Mouse (Mus musculus): ENCODE data around the gene Slfn1. TPM values are rescaled to one million over a fixed set of nuclear protein-coding genes. Genes with fewer than 3 reads are reported as not detected.
"Not testable (repeated sequence)": the region's sequence is repeated elsewhere in the genome, so short reads cannot be mapped to it uniquely, and the experiment has no call there.

Gene Slfn1
- polyA plus RNA-seq, 1 experiment from 2014 or later, result 0.61 TPM

DNA sequence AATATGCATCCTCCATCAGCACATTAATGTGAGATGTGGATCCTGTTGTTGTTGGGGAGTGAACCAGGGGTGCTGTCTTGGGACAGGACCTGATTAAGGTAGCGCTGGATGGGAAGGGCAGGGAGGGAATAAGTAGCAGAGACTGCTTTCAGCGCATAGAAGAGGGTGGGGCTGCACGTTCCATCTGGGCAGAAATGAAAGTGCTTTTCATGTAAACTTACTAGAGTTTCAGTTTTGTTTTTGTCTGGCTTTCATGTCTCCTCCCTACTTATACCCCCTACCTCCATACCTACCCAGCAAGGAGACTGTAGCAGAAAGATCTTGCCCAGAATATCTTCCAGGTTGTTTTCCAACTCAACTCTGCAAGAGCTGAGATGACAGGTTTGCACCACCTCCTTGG is 1.4 kb downstream of the Slfn1 start:
- Histone ChIP-seq H3K4me3 (replicated peaks) (no peak overlapping the region), H3K4me2 (replicated peaks) (no peak overlapping the region), H3K9ac (no peak overlapping the region), H3K36me3 (no peaks in the 10 kb centered on the region), H3K27me3 (no peaks in the 10 kb centered on the region), H3K27ac (replicated peaks) (no peak overlapping the region), H3K4me1 (no peaks in the 10 kb centered on the region), H3K9me3 (replicated peaks) (no peaks in the 10 kb centered on the region)
- ATAC-seq (ENCODE audit: insufficient number of reproducible peaks, low FRiP score, low TSS enrichment, low read depth), result no peak
- 45% methylated on average over 3 of the region's 3 CpGs for WGBS

DNA sequence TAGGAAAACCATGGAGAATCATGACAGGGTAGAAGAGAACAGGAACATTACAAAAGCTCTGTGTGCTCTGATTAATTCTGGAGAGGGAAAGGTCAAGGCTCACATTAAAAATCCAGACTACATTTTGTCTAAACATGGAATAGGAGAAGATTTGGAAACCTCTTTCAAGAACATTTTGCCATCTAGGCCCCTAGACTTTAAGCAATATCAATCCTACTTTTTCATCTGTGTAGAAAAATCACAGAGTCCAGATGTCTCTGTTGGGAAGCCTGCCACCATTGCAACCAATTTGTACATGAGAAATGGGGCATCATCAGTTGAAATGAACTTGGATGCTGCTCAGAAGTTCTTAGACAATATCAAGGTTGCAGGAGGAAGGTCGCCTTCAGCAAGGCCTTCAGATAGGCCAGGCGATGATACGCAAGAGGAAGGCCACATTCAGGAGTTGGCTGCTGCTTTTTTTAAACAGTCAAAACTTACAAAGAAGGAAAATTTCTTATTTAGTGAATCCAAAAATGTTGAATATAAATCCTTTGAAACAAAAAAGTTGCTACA is 4.6 kb downstream of the Slfn1 start:
- WGBS, result 90% methylated on average over 3 of the region's 3 CpGs
- H3K9ac ChIP-seq, result no peak overlapping the region

DNA sequence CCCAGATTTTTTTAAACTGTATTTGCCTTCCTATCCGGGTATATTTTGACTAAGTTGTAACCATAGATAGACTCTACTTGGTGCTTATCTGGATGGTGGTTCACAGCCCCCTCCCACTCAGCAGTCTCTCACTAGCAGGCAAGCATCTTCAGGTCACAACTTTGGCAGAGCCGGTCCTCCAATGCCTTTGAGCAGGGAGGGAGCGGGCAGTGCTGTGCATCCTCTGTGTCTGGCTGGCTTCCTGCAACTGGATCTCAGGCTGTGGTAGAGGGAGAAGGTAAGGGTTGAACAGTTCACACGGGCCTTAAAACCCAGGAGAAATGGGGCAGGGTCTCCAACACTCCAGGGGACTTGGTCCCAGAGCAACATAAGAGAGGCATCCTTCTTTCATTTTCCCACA is 6.5 kb downstream of the Slfn1 start:
- H3K4me3 ChIP-seq (replicated peaks), result no peak overlapping the region
- H3K9ac ChIP-seq, result no peak overlapping the region
- no peaks in the 10 kb centered on the region for H3K36me3 ChIP-seq
- H3K27ac ChIP-seq (replicated peaks), result no peak overlapping the region
- no peaks in the 10 kb centered on the region for H3K4me1 ChIP-seq
- 63% methylated on average over 4 of the region's 4 CpGs for WGBS
- H3K4me2 ChIP-seq (replicated peaks), result no peak overlapping the region
- H3K27me3 ChIP-seq, result no peaks in the 10 kb centered on the region
- no peaks in the 10 kb centered on the region for H3K9me3 ChIP-seq (replicated peaks)
- ATAC-seq (ENCODE audit: insufficient number of reproducible peaks, low FRiP score, low TSS enrichment, low read depth), result no peak

More for the DNA sequence above, 4.6 kb downstream of the Slfn1 start:
- Histone ChIP-seq H3K4me3 (replicated peaks) (no peak overlapping the region), H3K27me3 (no peaks in the 10 kb centered on the region), H3K36me3 (no peaks in the 10 kb centered on the region), H3K4me2 (replicated peaks) (no peak overlapping the region), H3K4me1 (no peaks in the 10 kb centered on the region), H3K9me3 (replicated peaks) (no peaks in the 10 kb centered on the region), H3K27ac (replicated peaks) (no peak overlapping the region)
- ATAC-seq (ENCODE audit: insufficient number of reproducible peaks, low FRiP score, low TSS enrichment, low read depth), result no peak

DNA sequence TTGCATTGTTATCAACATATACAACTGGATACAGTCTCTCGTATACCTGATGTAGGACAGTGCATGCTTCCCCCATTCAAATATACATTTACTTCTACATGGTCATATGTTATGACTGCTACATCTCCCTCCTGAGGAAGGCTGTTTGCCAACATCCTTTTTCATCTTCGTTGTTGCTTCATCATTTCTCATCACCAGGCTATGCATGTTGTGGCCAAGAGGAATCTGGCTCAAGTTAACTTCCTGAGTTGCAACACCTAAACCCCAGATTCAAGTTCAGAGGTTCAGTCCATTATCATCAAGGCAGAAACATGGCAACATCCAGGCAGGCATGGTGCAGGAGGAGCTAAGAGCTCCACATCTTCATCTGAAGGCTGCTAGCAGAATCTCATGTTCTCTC is 8.3 kb downstream of the Slfn1 start:
- H3K27ac ChIP-seq (replicated peaks), result no peak overlapping the region
- ATAC-seq (ENCODE audit: insufficient number of reproducible peaks, low FRiP score, low TSS enrichment, low read depth), result no peak
- no peak overlapping the region for H3K9ac ChIP-seq
- no peak overlapping the region for H3K4me3 ChIP-seq (replicated peaks)
- no peaks in the 10 kb centered on the region for H3K27me3 ChIP-seq
- no peaks in the 10 kb centered on the region for H3K9me3 ChIP-seq (replicated peaks)
- H3K36me3 ChIP-seq, result no peaks in the 10 kb centered on the region
- WGBS, result 80% methylated on average over 2 of the region's 2 CpGs
- no peak overlapping the region for H3K4me2 ChIP-seq (replicated peaks)
- H3K4me1 ChIP-seq, result no peaks in the 10 kb centered on the region

DNA sequence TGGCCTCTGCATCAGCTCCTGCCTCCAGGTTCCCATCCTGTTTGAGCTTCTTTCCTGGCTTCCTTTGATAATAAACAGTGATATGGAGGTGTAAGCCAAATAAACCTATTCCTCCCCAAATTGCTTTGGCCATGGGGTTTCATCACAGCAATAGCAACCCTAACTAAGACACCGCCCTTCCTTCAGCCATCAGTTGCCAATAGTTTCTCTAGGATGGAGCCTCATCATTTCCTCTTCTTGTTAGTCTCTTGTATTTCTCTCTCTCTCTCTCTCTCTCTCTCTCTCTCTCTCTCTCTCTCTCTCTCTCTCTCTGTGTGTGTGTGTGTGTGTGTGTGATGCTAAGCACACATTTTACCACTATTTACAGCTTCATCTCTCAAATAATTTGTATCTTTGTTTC is 9.0 kb downstream of the Slfn1 start:
- H3K27ac ChIP-seq (replicated peaks); H3K9me3 ChIP-seq (replicated peaks); H3K27me3 ChIP-seq; H3K4me1 ChIP-seq; H3K9ac ChIP-seq; H3K4me2 ChIP-seq (replicated peaks); H3K4me3 ChIP-seq (replicated peaks); H3K36me3 ChIP-seq; ATAC-seq (ENCODE audit: insufficient number of reproducible peaks, low FRiP score, low TSS enrichment, low read depth): not testable (repeated sequence)
- WGBS, result 92% methylated on average over 1 of the region's 1 CpGs

DNA sequence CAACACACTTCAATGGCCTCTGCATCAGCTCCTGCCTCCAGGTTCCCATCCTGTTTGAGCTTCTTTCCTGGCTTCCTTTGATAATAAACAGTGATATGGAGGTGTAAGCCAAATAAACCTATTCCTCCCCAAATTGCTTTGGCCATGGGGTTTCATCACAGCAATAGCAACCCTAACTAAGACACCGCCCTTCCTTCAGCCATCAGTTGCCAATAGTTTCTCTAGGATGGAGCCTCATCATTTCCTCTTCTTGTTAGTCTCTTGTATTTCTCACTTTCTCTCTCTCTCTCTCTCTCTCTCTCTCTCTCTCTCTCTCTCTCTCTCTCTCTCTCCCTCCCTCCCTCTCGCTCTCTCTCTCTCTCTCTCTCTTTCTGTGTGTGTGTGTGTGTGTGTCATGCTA is 20.6 kb downstream of the Slfn1 start:
- not testable (repeated sequence) for H3K4me3 ChIP-seq (replicated peaks); H3K4me1 ChIP-seq; H3K36me3 ChIP-seq; H3K27me3 ChIP-seq; H3K9me3 ChIP-seq (replicated peaks); ATAC-seq (ENCODE audit: insufficient number of reproducible peaks, low FRiP score, low TSS enrichment, low read depth); H3K27ac ChIP-seq (replicated peaks); H3K4me2 ChIP-seq (replicated peaks); H3K9ac ChIP-seq
- 100% methylated on average over 1 of the region's 2 CpGs for WGBS

DNA sequence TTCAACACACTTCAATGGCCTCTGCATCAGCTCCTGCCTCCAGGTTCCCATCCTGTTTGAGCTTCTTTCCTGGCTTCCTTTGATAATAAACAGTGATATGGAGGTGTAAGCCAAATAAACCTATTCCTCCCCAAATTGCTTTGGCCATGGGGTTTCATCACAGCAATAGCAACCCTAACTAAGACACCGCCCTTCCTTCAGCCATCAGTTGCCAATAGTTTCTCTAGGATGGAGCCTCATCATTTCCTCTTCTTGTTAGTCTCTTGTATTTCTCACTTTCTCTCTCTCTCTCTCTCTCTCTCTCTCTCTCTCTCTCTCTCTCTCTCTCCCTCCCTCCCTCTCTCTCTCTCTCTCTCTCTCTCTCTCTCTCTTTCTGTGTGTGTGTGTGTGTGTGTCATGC is 32.3 kb downstream of the Slfn1 start:
- no CpG with 5 or more reads among the region's 1 CpGs for WGBS
- H3K9ac ChIP-seq; H3K27me3 ChIP-seq; H3K4me2 ChIP-seq (replicated peaks); H3K27ac ChIP-seq (replicated peaks); H3K4me1 ChIP-seq; H3K36me3 ChIP-seq; H3K4me3 ChIP-seq (replicated peaks); H3K9me3 ChIP-seq (replicated peaks); ATAC-seq (ENCODE audit: insufficient number of reproducible peaks, low FRiP score, low TSS enrichment, low read depth): not testable (repeated sequence)

Other genes starting within 250 kb of the Slfn1 start
- gene Rffl, start 245.6 kb upstream of the Slfn1 start, polyA plus RNA-seq (2015; fragmentation: Nextera tagmentation; extraction: Ambion mirVana), result 12.5 and 15.3 TPM in 2 replicates
- gene Rad51d, start 226.2 kb upstream of the Slfn1 start, polyA plus RNA-seq (2015; fragmentation: Nextera tagmentation; extraction: Ambion mirVana), result 14.3 and 14.9 TPM in 2 replicates
- 0.39 and 0.51 TPM in 2 replicates for gene Fndc8, start 224.7 kb upstream of the Slfn1 start, polyA plus RNA-seq (2015; fragmentation: Nextera tagmentation; extraction: Ambion mirVana)
- gene Nle1, start 208.4 kb upstream of the Slfn1 start, polyA plus RNA-seq (2015; fragmentation: Nextera tagmentation; extraction: Ambion mirVana), result 35.2 and 38.4 TPM in 2 replicates
- gene Unc45b, start 206.3 kb upstream of the Slfn1 start, polyA plus RNA-seq (2015; fragmentation: Nextera tagmentation; extraction: Ambion mirVana), result 18.9 and 28.4 TPM in 2 replicates
- gene Slfn5, start 165.5 kb upstream of the Slfn1 start, polyA plus RNA-seq (2015; fragmentation: Nextera tagmentation; extraction: Ambion mirVana), result 2.6 and 2.7 TPM in 2 replicates
- 14.9 and 15.0 TPM in 2 replicates for gene Slfn9, start 125.0 kb upstream of the Slfn1 start, polyA plus RNA-seq (2015; fragmentation: Nextera tagmentation; extraction: Ambion mirVana)
- gene Slfn8, start 96.0 kb upstream of the Slfn1 start, polyA plus RNA-seq (2015; fragmentation: Nextera tagmentation; extraction: Ambion mirVana), result 0.76 and 1.0 TPM in 2 replicates
- 6.5 and 8.5 TPM in 2 replicates for gene Slfn2, start 51.7 kb upstream of the Slfn1 start, polyA plus RNA-seq (2015; fragmentation: Nextera tagmentation; extraction: Ambion mirVana)
- gene Slfn4, start 58.3 kb downstream of the Slfn1 start, polyA plus RNA-seq (2015; fragmentation: Nextera tagmentation; extraction: Ambion mirVana), result 0.13 and 0.33 TPM in 2 replicates
- 1.5 and 2.1 TPM in 2 replicates for gene Slfn3, start 74.5 kb downstream of the Slfn1 start, polyA plus RNA-seq (2015; fragmentation: Nextera tagmentation; extraction: Ambion mirVana)
- 0.05 and 0.14 TPM in 2 replicates for gene Slfn14, start 169.9 kb downstream of the Slfn1 start, polyA plus RNA-seq (2015; fragmentation: Nextera tagmentation; extraction: Ambion mirVana)
- 47.3 and 53.9 TPM in 2 replicates for gene Ap2b1, start 182.2 kb downstream of the Slfn1 start, polyA plus RNA-seq (2015; fragmentation: Nextera tagmentation; extraction: Ambion mirVana)
- 14.1 and 14.4 TPM in 2 replicates for gene Pex12, start 185.7 kb downstream of the Slfn1 start, polyA plus RNA-seq (2015; fragmentation: Nextera tagmentation; extraction: Ambion mirVana)

Data from embryonic facial prominence, embryonic 15.5 days (tissue).